Mouse (Mus musculus) stomach, embryonic 15.5 days (tissue): ENCODE measurements at regions not wholly inside any gene's neighbourhood (a gene's known extent, or its start where the extent isn't known, plus 50 kb on each side); places are given as distances from the start of the nearest gene placed in this dataset.

Source experiments
- ATAC-seq: fragments of 200-750 bp; cut with Nextera tagmentation; 2 replicates; pipeline ENCODE4 v1.8.0; 2017; ENCODE audit warnings: low read depth, moderate number of reproducible peaks, moderate TSS enrichment; ENCODE audit not compliant: insufficient read depth, low FRiP score
- H3K27ac ChIP-seq: fragments of 300-500 bp; sonication (generic); 2 replicates; pipeline ENCODE4 v1.5.1; 2015; ENCODE audit warnings: mild to moderate bottlenecking, inconsistent platforms
- H3K27me3 ChIP-seq: fragments of 300-500 bp; sonication (generic); replicated peaks from 2 replicates; pipeline ENCODE4 v1.6.1; 2015; ENCODE audit warnings: inconsistent platforms
- H3K36me3 ChIP-seq: fragments of 300-500 bp; sonication (generic); 2 replicates; pipeline ENCODE4 v1.6.1; 2015; ENCODE audit warnings: inconsistent platforms
- H3K4me1 ChIP-seq: fragments of 300-500 bp; sonication (generic); 2 replicates; pipeline ENCODE4 v1.6.1; 2015; ENCODE audit warnings: inconsistent platforms
- H3K4me2 ChIP-seq: fragments of 300-500 bp; sonication (generic); 2 replicates; pipeline ENCODE4 v1.6.1; 2015; ENCODE audit warnings: mild to moderate bottlenecking, inconsistent platforms
- H3K4me3 ChIP-seq: fragments of 300-500 bp; sonication (generic); replicated peaks from 2 replicates; pipeline ENCODE4 v1.5.1; 2015; ENCODE audit warnings: inconsistent platforms
- H3K9ac ChIP-seq: fragments of 300-500 bp; sonication (generic); 2 replicates; pipeline ENCODE4 v1.6.1; 2015; ENCODE audit warnings: inconsistent platforms
- H3K9me3 ChIP-seq: fragments of 300-500 bp; sonication (generic); 2 replicates; pipeline ENCODE4 v1.6.1; 2016; ENCODE audit warnings: inconsistent platforms
- WGBS: fragments of 180-500 bp; shearing (Covaris S2); methylation state at CpG from one replicate; pipeline ENCODE4 v1.1.7; 2015; 5-methylcytosine and 5-hydroxymethylcytosine counted together

GRCm38 (mm10) chr17:4387616-4388015, 606.5 kb upstream of the Arid1b start:
- no peaks in the 10 kb centered on the region for H3K4me1 ChIP-seq
- 34% methylated on average over 4 of the region's 4 CpGs for WGBS
- no peak overlapping the region for H3K9ac ChIP-seq
- ATAC-seq, result no peak
- no peak overlapping the region for H3K27ac ChIP-seq
- no peaks in the 10 kb centered on the region for H3K27me3 ChIP-seq
- H3K4me3 ChIP-seq, result no peak overlapping the region
- no peak overlapping the region for H3K4me2 ChIP-seq
- no peaks in the 10 kb centered on the region for H3K36me3 ChIP-seq
- no peaks in the 10 kb centered on the region for H3K9me3 ChIP-seq

GRCm38 (mm10) chr17:4390012-4390411, 604.1 kb upstream of the Arid1b start:
- no peak overlapping the region for H3K4me3 ChIP-seq
- H3K9me3 ChIP-seq, result no peaks in the 10 kb centered on the region
- ATAC-seq, result no peak
- H3K27me3 ChIP-seq, result no peaks in the 10 kb centered on the region
- no peak overlapping the region for H3K4me2 ChIP-seq
- WGBS, result 83% methylated on average over 4 of the region's 4 CpGs
- H3K4me1 ChIP-seq, result no peaks in the 10 kb centered on the region
- H3K9ac ChIP-seq, result no peak overlapping the region
- no peak overlapping the region for H3K27ac ChIP-seq
- H3K36me3 ChIP-seq, result no peaks in the 10 kb centered on the region

GRCm38 (mm10) chr17:4390577-4390976, 603.6 kb upstream of the Arid1b start:
- Histone ChIP-seq H3K4me3 (no peak overlapping the region), H3K36me3 (no peaks in the 10 kb centered on the region), H3K4me1 (no peaks in the 10 kb centered on the region), H3K27me3 (no peaks in the 10 kb centered on the region), H3K4me2 (no peak overlapping the region), H3K27ac (no peak overlapping the region), H3K9me3 (no peaks in the 10 kb centered on the region), H3K9ac (no peak overlapping the region)
- ATAC-seq, result no peak

GRCm38 (mm10) chr17:4391210-4391609, 602.9 kb upstream of the Arid1b start:
- 30% methylated on average over 1 of the region's 1 CpGs for WGBS
- Histone ChIP-seq H3K9ac (no peak overlapping the region), H3K4me2 (no peak overlapping the region), H3K27ac (no peak overlapping the region), H3K27me3 (no peaks in the 10 kb centered on the region), H3K36me3 (no peaks in the 10 kb centered on the region), H3K9me3 (no peaks in the 10 kb centered on the region), H3K4me3 (no peak overlapping the region), H3K4me1 (no peaks in the 10 kb centered on the region)
- ATAC-seq, result no peak

- no peak for ATAC-seq
- H3K4me3 ChIP-seq, result no peak overlapping the region
- H3K9ac ChIP-seq, result no peak overlapping the region
- WGBS, result 78% methylated on average over 5 of the region's 5 CpGs
- no peak overlapping the region for H3K27ac ChIP-seq
- H3K27me3 ChIP-seq, result no peaks in the 10 kb centered on the region
- no peaks in the 10 kb centered on the region for H3K9me3 ChIP-seq
- no peaks in the 10 kb centered on the region for H3K4me1 ChIP-seq
- no peaks in the 10 kb centered on the region for H3K36me3 ChIP-seq
- no peak overlapping the region for H3K4me2 ChIP-seq
Observed at GRCm38 (mm10) chr17:4396119-4396518, 598.0 kb upstream of the Arid1b start.

- Histone ChIP-seq H3K9ac (no peak overlapping the region), H3K4me1 (no peaks in the 10 kb centered on the region), H3K4me3 (no peak overlapping the region), H3K27me3 (no peaks in the 10 kb centered on the region), H3K36me3 (no peaks in the 10 kb centered on the region), H3K9me3 (no peaks in the 10 kb centered on the region), H3K27ac (no peak overlapping the region), H3K4me2 (no peak overlapping the region)
- ATAC-seq, result no peak
- 70% methylated on average over 5 of the region's 5 CpGs for WGBS
Observed at GRCm38 (mm10) chr17:4417686-4418085, 576.4 kb upstream of the Arid1b start.

GRCm38 (mm10) chr17:4424451-4425168, 569.5 kb upstream of the Arid1b start:
- no peak for ATAC-seq
- no peak overlapping the region for H3K27ac ChIP-seq
- H3K27me3 ChIP-seq, result no peaks in the 10 kb centered on the region
- no peaks in the 10 kb centered on the region for H3K9me3 ChIP-seq
- 55% methylated on average over 6 of the region's 6 CpGs for WGBS
- no peaks in the 10 kb centered on the region for H3K4me1 ChIP-seq
- no peak overlapping the region for H3K9ac ChIP-seq
- H3K36me3 ChIP-seq, result no peaks in the 10 kb centered on the region
- H3K4me3 ChIP-seq, result no peak overlapping the region
- H3K4me2 ChIP-seq, result no peak overlapping the region

GRCm38 (mm10) chr17:4425342-4425741, 568.8 kb upstream of the Arid1b start:
- no peaks in the 10 kb centered on the region for H3K36me3 ChIP-seq
- no peaks in the 10 kb centered on the region for H3K4me1 ChIP-seq
- H3K9ac ChIP-seq, result no peak overlapping the region
- H3K4me3 ChIP-seq, result no peak overlapping the region
- no peak overlapping the region for H3K4me2 ChIP-seq
- ATAC-seq, result no peak
- H3K27ac ChIP-seq, result no peak overlapping the region
- H3K27me3 ChIP-seq, result no peaks in the 10 kb centered on the region
- 74% methylated on average over 2 of the region's 2 CpGs for WGBS
- H3K9me3 ChIP-seq, result no peaks in the 10 kb centered on the region

GRCm38 (mm10) chr17:4429036-4429435, 565.1 kb upstream of the Arid1b start:
- H3K4me1 ChIP-seq, result no peaks in the 10 kb centered on the region
- no peaks in the 10 kb centered on the region for H3K9me3 ChIP-seq
- 68% methylated on average over 2 of the region's 2 CpGs for WGBS
- no peaks in the 10 kb centered on the region for H3K36me3 ChIP-seq
- ATAC-seq, result no peak
- no peak overlapping the region for H3K9ac ChIP-seq
- H3K27ac ChIP-seq, result no peak overlapping the region
- no peak overlapping the region for H3K4me3 ChIP-seq
- H3K4me2 ChIP-seq, result no peak overlapping the region
- no peaks in the 10 kb centered on the region for H3K27me3 ChIP-seq

GRCm38 (mm10) chr17:4445606-4446005, 548.5 kb upstream of the Arid1b start:
- 94% methylated on average over 1 of the region's 1 CpGs for WGBS
- H3K9me3 ChIP-seq, result no peaks in the 10 kb centered on the region
- no peaks in the 10 kb centered on the region for H3K27me3 ChIP-seq
- no peak overlapping the region for H3K9ac ChIP-seq
- no peak for ATAC-seq
- no peak overlapping the region for H3K4me3 ChIP-seq
- H3K4me2 ChIP-seq, result no peak overlapping the region
- no peak overlapping the region for H3K27ac ChIP-seq
- no peaks in the 10 kb centered on the region for H3K4me1 ChIP-seq
- H3K36me3 ChIP-seq, result no peaks in the 10 kb centered on the region

GRCm38 (mm10) chr17:4457491-4457890, 536.6 kb upstream of the Arid1b start:
- 79% methylated on average over 1 of the region's 1 CpGs for WGBS
- Histone ChIP-seq H3K4me1 (no peaks in the 10 kb centered on the region), H3K36me3 (no peaks in the 10 kb centered on the region), H3K27me3 (no peaks in the 10 kb centered on the region), H3K4me3 (no peak overlapping the region), H3K27ac (no peak overlapping the region), H3K4me2 (no peak overlapping the region), H3K9me3 (no peaks in the 10 kb centered on the region), H3K9ac (no peak overlapping the region)
- ATAC-seq, result no peak

- H3K27ac ChIP-seq, result no peak overlapping the region
- H3K9ac ChIP-seq, result no peak overlapping the region
- WGBS, result 75% methylated on average over 2 of the region's 2 CpGs
Observed at GRCm38 (mm10) chr17:4461541-4461940, 532.6 kb upstream of the Arid1b start.

GRCm38 (mm10) chr17:4464286-4464880, 529.7 kb upstream of the Arid1b start:
- Histone ChIP-seq H3K27me3 (no peaks in the 10 kb centered on the region), H3K9me3 (no peaks in the 10 kb centered on the region), H3K36me3 (no peaks in the 10 kb centered on the region), H3K27ac (no peak overlapping the region), H3K4me3 (no peak overlapping the region), H3K4me1 (no peaks in the 10 kb centered on the region), H3K4me2 (no peak overlapping the region), H3K9ac (no peak overlapping the region)
- WGBS, result 55% methylated on average over 2 of the region's 2 CpGs
- no peak for ATAC-seq

More at GRCm38 (mm10) chr17:4461541-4461940, 532.6 kb upstream of the Arid1b start:
- no peak for ATAC-seq
- Histone ChIP-seq H3K27me3 (no peaks in the 10 kb centered on the region), H3K9me3 (no peaks in the 10 kb centered on the region), H3K4me1 (no peaks in the 10 kb centered on the region), H3K36me3 (no peaks in the 10 kb centered on the region), H3K4me3 (no peak overlapping the region), H3K4me2 (no peak overlapping the region)
